9 mouse cellular contexts compared by ENCODE assay signal in genomic region chr1:82358871-82359647, GRCm38 (mm10). TPM values are rescaled to one million over a fixed set of nuclear protein-coding genes. Genes with fewer than 3 reads are reported as not detected.
DNase-seq lines count a peak whose midpoint lies in the region; ATAC-seq and TF ChIP-seq lines count a peak whose summit lies in the region.
"Had no signal": no experiment of that assay in that cellular context is flagged by ENCODE, and none has a peak within 500 bp of the region (broad histone marks: within the 10 kb centered on the region; RNA-seq: fewer than 3 reads in every experiment).

No protein-coding gene starts in this region.

- peak overlapping the region; percentile 66 for H3K9ac ChIP-seq in heart, embryonic 13.5 days
- H3K9ac ChIP-seq in kidney, postnatal 0 days (ENCODE audit: low read depth, low read length) = no peak overlapping the region
- H3K9ac ChIP-seq in neural tube, embryonic 11.5 days (ENCODE audit: low read length) = peak overlapping the region; percentile 22; the same call in 1 of the 2 replicates
- H3K9ac ChIP-seq: limb, embryonic 12.5 days had no signal

- H3K27ac ChIP-seq in gastrocnemius, adult 2 months = peak overlapping the region; percentile 51; the same call in 1 of the 2 replicates
- 0 out of 2 replicates have a peak overlapping the region, but pooled peaks have one; percentile 12 for H3K27ac ChIP-seq in heart, embryonic 13.5 days (replicated peaks)
- H3K27ac ChIP-seq in kidney, postnatal 0 days = no peak overlapping the region
- H3K27ac ChIP-seq in neural tube, embryonic 11.5 days (ENCODE audit: low read depth, low read length) = no peak overlapping the region
- H3K27ac ChIP-seq: limb, embryonic 12.5 days had no signal

- H3K27me3 ChIP-seq in heart, embryonic 13.5 days (replicated peaks) = peaks cover 45% of the 10 kb centered on the region
- H3K27me3 ChIP-seq in kidney, postnatal 0 days (ENCODE audit: insufficient read depth, low read length) = no peaks in the 10 kb centered on the region
- H3K27me3 ChIP-seq in neural tube, embryonic 11.5 days (ENCODE audit: control insufficient read depth, insufficient read depth, low read length) = no peaks in the 10 kb centered on the region
- H3K27me3 ChIP-seq: limb, embryonic 12.5 days had no signal

- 36% methylated on average over 20 of the region's 20 CpGs for WGBS in heart, embryonic 13.5 days
- WGBS in kidney, postnatal 0 days = 52% methylated on average over 20 of the region's 20 CpGs
- WGBS in neural tube, embryonic 11.5 days = 69% methylated on average over 20 of the region's 20 CpGs

- peak; percentile 51; the same call in 1 of the 2 replicates for ATAC-seq in heart, embryonic 13.5 days (ENCODE audit: extremely low read depth, insufficient number of reproducible peaks, low FRiP score, low TSS enrichment)
- no peak for ATAC-seq in kidney, postnatal 0 days (replicated peaks; ENCODE audit: low FRiP score, low read depth)
- ATAC-seq in neural tube, embryonic 11.5 days (ENCODE audit: insufficient read depth, low FRiP score, low TSS enrichment) = peak; percentile 55; the same call in 1 of the 2 replicates
- ATAC-seq in megakaryocyte, adult 5-6 weeks (ENCODE audit: poor library complexity, severe bottlenecking) = no peak

- TF ChIP-seq CTCF in gastrocnemius, adult 2 months (IDR thresholded peaks at IDR 0.05) = no peak
- TF ChIP-seq CTCF in kidney, postnatal 0 days (IDR thresholded peaks at IDR 0.05; ENCODE audit: low read depth) = no peak

- DNase-seq in gastrocnemius, adult 2 months = peak; percentile 21
- DNase-seq in gastrocnemius, postnatal 36 days = no peak
- DNase-seq in adrenal gland, postnatal 25 days = peak; percentile 10
- peak; percentile 17 for DNase-seq in kidney, postnatal 0 days (ENCODE audit: low spot score)
- peak; percentile 24 for DNase-seq in neural tube, embryonic 11.5 days (ENCODE audit: low spot score)
- no peak for DNase-seq in thymus, postnatal 4 days

- peak overlapping the region; percentile 45 for H3K4me3 ChIP-seq in gastrocnemius, adult 2 months
- H3K4me3 ChIP-seq in heart, embryonic 13.5 days = peak overlapping the region; percentile 39
- no peak overlapping the region for H3K4me3 ChIP-seq in kidney, postnatal 0 days (replicated peaks; ENCODE audit: low read depth, low read length)
- H3K4me3 ChIP-seq in neural tube, embryonic 11.5 days (ENCODE audit: low read depth, low read length) = no peak overlapping the region
- H3K4me3 ChIP-seq: limb, embryonic 12.5 days had no signal

- no peaks in the 10 kb centered on the region for H3K36me3 ChIP-seq in heart, embryonic 13.5 days
- no peaks in the 10 kb centered on the region for H3K36me3 ChIP-seq in kidney, postnatal 0 days (ENCODE audit: insufficient read depth, low read length)
- H3K36me3 ChIP-seq in neural tube, embryonic 11.5 days (ENCODE audit: control insufficient read depth, insufficient read depth, low read length) = no peaks in the 10 kb centered on the region
- H3K36me3 ChIP-seq: limb, embryonic 12.5 days had no signal

- H3K4me1 ChIP-seq in heart, embryonic 13.5 days = peaks cover 33% of the 10 kb centered on the region
- no peaks in the 10 kb centered on the region for H3K4me1 ChIP-seq in kidney, postnatal 0 days (replicated peaks; ENCODE audit: insufficient read depth, low read length)
- H3K4me1 ChIP-seq in neural tube, embryonic 11.5 days (ENCODE audit: control insufficient read depth, insufficient read depth, low read length) = peaks cover 13% of the 10 kb centered on the region

- intact Hi-C loops in gastrocnemius, adult 2 months (cut with DNase I) = no loop called here
- intact Hi-C loops in gastrocnemius, postnatal 36 days (cut with DNase I) = no loop called here

- peak overlapping the region; percentile 64 for H3K4me2 ChIP-seq in heart, embryonic 13.5 days
- peak overlapping the region; percentile 39 for H3K4me2 ChIP-seq in kidney, postnatal 0 days (ENCODE audit: low read length)
- H3K4me2 ChIP-seq in neural tube, embryonic 11.5 days (ENCODE audit: low read depth) = no peak overlapping the region
- H3K4me2 ChIP-seq: limb, embryonic 12.5 days had no signal

- no peaks in the 10 kb centered on the region; the same call in 1 of the 2 replicates for H3K9me3 ChIP-seq in heart, embryonic 13.5 days
- no peaks in the 10 kb centered on the region for H3K9me3 ChIP-seq in kidney, postnatal 0 days (replicated peaks; ENCODE audit: low read length)
- no peaks in the 10 kb centered on the region for H3K9me3 ChIP-seq in neural tube, embryonic 11.5 days (ENCODE audit: control insufficient read depth, low read length)
- H3K9me3 ChIP-seq: limb, embryonic 12.5 days had no signal

RNA-seq across cellular contexts. Expression of gene Rhbdd1, which starts 42.8 kb away (rescaled TPM):
- total RNA-seq in gastrocnemius, adult 2 months (2021) = 1 to 10 TPM; 8.4 to 8.5 TPM
- 1 to 10 TPM; 6.4 to 7.7 TPM for total RNA-seq in gastrocnemius, postnatal 36 days (2021)
- 35.8 and 39.4 TPM in 2 replicates for total RNA-seq in adrenal gland, postnatal 25 days (2021)
- 8.7 and 9.7 TPM in 2 replicates for polyA plus RNA-seq in heart, embryonic 13.5 days (2015; fragmentation: Nextera tagmentation; extraction: Ambion mirVana)
- polyA plus RNA-seq in kidney, postnatal 0 days (2015; fragmentation: Nextera tagmentation; extraction: Ambion mirVana) = 8.0 and 8.6 TPM in 2 replicates
- polyA plus RNA-seq in neural tube, embryonic 11.5 days (2014; fragmentation: Nextera tagmentation; extraction: Ambion mirVana) = 7.9 and 10.3 TPM in 2 replicates
- 13.0 and 14.8 TPM in 2 replicates for total RNA-seq in megakaryocyte, adult 5-6 weeks (2015)
- 16.1 and 16.4 TPM in 2 replicates for total RNA-seq in megakaryocyte, adult 5-6 weeks (2017)

Comparison
In these comparisons a context has a peak if more than half of its experiments do, and no peak if none do; other contexts are left out.
1. DNase-seq: peak in gastrocnemius, adult 2 months (single experiment), adrenal gland, postnatal 25 days (single experiment), kidney, postnatal 0 days (single experiment) and neural tube, embryonic 11.5 days (single experiment); none in gastrocnemius, postnatal 36 days (0 of 2) and thymus, postnatal 4 days (single experiment).
2. H3K27ac ChIP-seq: peak in gastrocnemius, adult 2 months (single experiment) and heart, embryonic 13.5 days (single experiment); none in kidney, postnatal 0 days (single experiment) and neural tube, embryonic 11.5 days (single experiment).
3. H3K4me3 ChIP-seq: peak in gastrocnemius, adult 2 months (single experiment) and heart, embryonic 13.5 days (single experiment); none in kidney, postnatal 0 days (single experiment) and neural tube, embryonic 11.5 days (single experiment).
4. ATAC-seq: peak in heart, embryonic 13.5 days (single experiment) and neural tube, embryonic 11.5 days (single experiment); none in kidney, postnatal 0 days (single experiment) and megakaryocyte, adult 5-6 weeks (single experiment).